Mouse (Mus musculus) adipocyte (in vitro differentiated cells): ENCODE measurements at regions not wholly inside any gene's neighbourhood (a gene's known extent, or its start where the extent isn't known, plus 50 kb on each side); places are given as distances from the start of the nearest gene placed in this dataset.

ENCODE experiments used
- DNase-seq: peaks from one replicate; pipeline ENCODE4 v3.0.0-alpha.2; 2016; ENCODE audit warnings: low spot score

- DNase-seq: no peak
These were observed 449.7 kb downstream of the Insc start for GRCm38 (mm10) chr7:115192992-115193761.

- DNase-seq: no peak
These were observed 461.4 kb downstream of the Insc start for GRCm38 (mm10) chr7:115204916-115205315.

GRCm38 (mm10) chr7:115206479-115207134 is 463.1 kb downstream of the Insc start:
- DNase-seq: no peak

- DNase-seq: no peak
These were observed 465.3 kb downstream of the Insc start for GRCm38 (mm10) chr7:115208781-115209180.

GRCm38 (mm10) chr7:115210012-115210411 is 466.5 kb downstream of the Insc start:
- DNase-seq: no peak

GRCm38 (mm10) chr7:115216838-115217237 is 473.3 kb downstream of the Insc start:
- DNase-seq: peak; percentile 64

GRCm38 (mm10) chr7:115217255-115217654 is 473.8 kb downstream of the Insc start:
- DNase-seq: no peak

GRCm38 (mm10) chr7:115217712-115218111 is 474.2 kb downstream of the Insc start:
- no peak for DNase-seq

GRCm38 (mm10) chr7:115218596-115219180 is 475.2 kb downstream of the Insc start:
- DNase-seq: no peak

GRCm38 (mm10) chr7:115222642-115223041 is 479.1 kb downstream of the Insc start:
- no peak for DNase-seq

GRCm38 (mm10) chr7:115230525-115230924 is 487.0 kb downstream of the Insc start:
- no peak for DNase-seq

- no peak for DNase-seq
These were observed 490.4 kb downstream of the Insc start for GRCm38 (mm10) chr7:115233850-115234436.

- DNase-seq: no peak
These were observed 493.6 kb downstream of the Insc start for GRCm38 (mm10) chr7:115237131-115237530.

GRCm38 (mm10) chr7:115251591-115252369 is 508.3 kb downstream of the Insc start:
- no peak for DNase-seq

GRCm38 (mm10) chr7:115252370-115252750 is 508.9 kb downstream of the Insc start:
- DNase-seq: no peak

GRCm38 (mm10) chr7:115258626-115259025 is 515.1 kb downstream of the Insc start:
- DNase-seq: no peak

GRCm38 (mm10) chr7:115263082-115263481 is 519.6 kb downstream of the Insc start:
- DNase-seq: no peak

- no peak for DNase-seq
These were observed 522.6 kb downstream of the Insc start for GRCm38 (mm10) chr7:115266141-115266540.

- DNase-seq: no peak
These were observed 527.3 kb downstream of the Insc start for GRCm38 (mm10) chr7:115270803-115271202.

GRCm38 (mm10) chr7:115274836-115275235 is 531.3 kb downstream of the Insc start:
- DNase-seq: no peak

GRCm38 (mm10) chr7:115290801-115291417 is 547.4 kb downstream of the Insc start:
- DNase-seq: no peak
